Mouse (Mus musculus): ENCODE measurements around the gene Ppp2r1b.

Ppp2r1b gene

DNA sequence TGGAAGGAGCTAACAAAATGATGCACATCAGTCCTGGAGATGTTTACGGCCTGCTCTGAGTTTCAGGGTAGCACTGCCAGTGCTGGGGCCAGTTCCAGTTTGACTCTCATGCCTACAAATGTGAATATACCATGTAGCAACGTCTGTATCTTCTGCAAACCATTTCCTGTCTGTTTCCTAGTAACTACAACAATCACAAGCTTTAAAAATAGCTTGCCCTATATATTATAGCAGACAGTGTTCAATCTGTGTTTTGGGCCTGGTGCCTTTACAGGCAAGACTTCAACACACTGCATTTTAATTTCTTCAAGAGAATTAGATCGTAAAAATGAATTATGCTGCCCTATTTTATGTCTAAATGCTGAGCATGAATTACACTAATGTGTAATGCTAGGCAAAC lies 60.2 kb downstream of the Ppp2r1b start:
- DNase-seq (ENCODE audit: extremely low spot score, low read depth, low spot score) = no peak

DNA sequence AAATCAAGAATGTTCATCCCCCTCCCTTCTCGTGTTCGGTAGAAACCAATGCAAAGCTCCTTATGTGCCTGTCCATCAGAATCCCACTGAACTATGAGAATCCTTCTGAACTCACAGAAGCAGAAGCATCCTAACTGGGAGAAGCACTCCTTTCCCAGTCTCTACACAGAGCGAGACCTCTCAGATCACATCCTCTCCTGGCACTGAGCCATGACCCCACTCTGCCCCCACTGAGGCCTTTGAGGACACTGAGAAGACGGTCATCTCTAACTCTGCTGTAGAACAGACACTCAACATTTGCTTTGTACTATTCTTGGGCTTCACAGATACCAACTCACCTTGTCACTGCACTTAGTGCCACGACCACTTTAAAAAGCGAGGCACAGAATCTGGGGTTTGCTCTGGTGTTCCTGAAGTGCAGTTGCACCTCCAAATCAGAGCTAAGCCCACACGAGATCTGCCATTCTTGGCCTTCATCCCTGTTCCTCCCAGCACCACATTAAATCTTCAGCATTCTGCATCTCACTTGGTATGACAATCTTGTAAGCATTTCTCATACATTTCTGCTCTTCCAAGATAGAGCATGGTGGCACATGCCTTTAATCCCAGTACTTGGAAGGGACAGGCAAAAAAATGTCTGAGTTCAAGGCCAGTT lies 66.9 kb downstream of the Ppp2r1b start:
- no peak for DNase-seq (ENCODE audit: extremely low spot score, low read depth, low spot score)

GRCm38 (mm10) chr9:50918131-50918530 lies 73.0 kb downstream of the Ppp2r1b start:
- no peak for DNase-seq (ENCODE audit: extremely low spot score, low read depth, low spot score)

DNA sequence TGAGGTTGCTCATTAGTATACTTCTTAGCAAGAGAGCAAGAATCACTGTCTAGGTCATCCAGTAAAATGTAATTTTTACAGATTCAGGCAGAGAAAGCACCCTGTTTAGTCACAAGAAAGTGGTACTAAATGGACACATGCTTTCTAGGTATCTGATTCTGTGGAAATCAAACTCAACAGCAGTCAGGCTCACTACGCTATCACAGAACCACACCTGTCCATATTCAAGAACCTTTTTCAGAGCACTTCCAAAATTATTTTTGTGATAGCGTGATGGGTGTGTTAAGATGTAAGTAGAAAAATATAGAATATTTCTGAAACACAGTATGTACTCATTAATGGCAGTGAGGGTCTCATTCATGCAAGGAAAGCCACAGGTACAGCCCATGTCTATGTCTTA lies 74.5 kb downstream of the Ppp2r1b start:
- no peak for DNase-seq (ENCODE audit: extremely low spot score, low read depth, low spot score)

GRCm38 (mm10) chr9:50920933-50921895 lies 76.1 kb downstream of the Ppp2r1b start:
- no peak for DNase-seq (ENCODE audit: extremely low spot score, low read depth, low spot score)

- no peak for DNase-seq (ENCODE audit: extremely low spot score, low read depth, low spot score)
Measured at GRCm38 (mm10) chr9:50922363-50923153, 77.5 kb downstream of the Ppp2r1b start.

GRCm38 (mm10) chr9:50924454-50924853 lies 79.4 kb downstream of the Ppp2r1b start:
- no peak for DNase-seq (ENCODE audit: extremely low spot score, low read depth, low spot score)

DNA sequence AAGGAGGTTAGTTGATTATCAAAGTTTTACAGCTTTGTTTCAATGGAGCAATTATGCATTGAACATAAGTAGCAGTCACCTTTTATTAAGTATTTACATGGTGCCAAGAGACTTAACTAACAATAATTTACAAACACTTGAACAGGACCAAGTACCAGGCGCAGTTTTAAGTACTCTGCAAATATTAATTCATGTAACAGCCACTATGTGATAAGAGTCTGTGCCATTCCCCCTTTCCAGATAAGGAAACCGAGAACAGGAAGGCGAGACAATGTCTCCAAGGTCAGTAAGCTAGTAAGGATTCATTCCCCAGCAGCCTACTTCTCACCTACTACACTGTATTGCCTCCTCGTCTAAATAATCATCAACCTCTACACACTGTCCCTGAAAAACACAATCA lies 80.7 kb downstream of the Ppp2r1b start:
- DNase-seq (ENCODE audit: extremely low spot score, low read depth, low spot score) = no peak

- no peak for DNase-seq (ENCODE audit: extremely low spot score, low read depth, low spot score)
Measured at GRCm38 (mm10) chr9:50929986-50930385, 84.9 kb downstream of the Ppp2r1b start.

- DNase-seq (ENCODE audit: extremely low spot score, low read depth, low spot score) = no peak
Measured at GRCm38 (mm10) chr9:50941804-50942401, 96.8 kb downstream of the Ppp2r1b start.

DNA sequence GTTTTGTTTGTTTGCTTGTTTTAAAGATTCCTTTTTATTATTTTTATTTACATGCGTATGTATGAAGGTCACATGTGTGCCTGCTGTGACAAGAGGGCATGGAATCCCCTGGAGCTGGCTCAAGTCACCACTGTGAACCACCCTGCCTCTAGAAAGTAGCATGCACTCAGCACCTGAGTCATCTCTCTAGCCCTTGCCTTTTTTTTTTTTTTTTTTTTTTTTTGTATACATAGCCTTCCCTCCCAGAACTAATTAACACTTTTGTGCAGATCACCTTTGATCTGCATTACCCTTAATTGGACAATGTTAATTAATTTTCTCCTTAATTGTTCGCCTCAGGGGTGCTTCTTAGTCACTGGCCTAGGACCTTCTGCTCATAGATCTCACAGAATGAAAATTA lies 97.6 kb downstream of the Ppp2r1b start:
- DNase-seq (ENCODE audit: extremely low spot score, low read depth, low spot score) = no peak
